8 mouse cellular contexts compared by ENCODE assay signal in the genomic region with DNA sequence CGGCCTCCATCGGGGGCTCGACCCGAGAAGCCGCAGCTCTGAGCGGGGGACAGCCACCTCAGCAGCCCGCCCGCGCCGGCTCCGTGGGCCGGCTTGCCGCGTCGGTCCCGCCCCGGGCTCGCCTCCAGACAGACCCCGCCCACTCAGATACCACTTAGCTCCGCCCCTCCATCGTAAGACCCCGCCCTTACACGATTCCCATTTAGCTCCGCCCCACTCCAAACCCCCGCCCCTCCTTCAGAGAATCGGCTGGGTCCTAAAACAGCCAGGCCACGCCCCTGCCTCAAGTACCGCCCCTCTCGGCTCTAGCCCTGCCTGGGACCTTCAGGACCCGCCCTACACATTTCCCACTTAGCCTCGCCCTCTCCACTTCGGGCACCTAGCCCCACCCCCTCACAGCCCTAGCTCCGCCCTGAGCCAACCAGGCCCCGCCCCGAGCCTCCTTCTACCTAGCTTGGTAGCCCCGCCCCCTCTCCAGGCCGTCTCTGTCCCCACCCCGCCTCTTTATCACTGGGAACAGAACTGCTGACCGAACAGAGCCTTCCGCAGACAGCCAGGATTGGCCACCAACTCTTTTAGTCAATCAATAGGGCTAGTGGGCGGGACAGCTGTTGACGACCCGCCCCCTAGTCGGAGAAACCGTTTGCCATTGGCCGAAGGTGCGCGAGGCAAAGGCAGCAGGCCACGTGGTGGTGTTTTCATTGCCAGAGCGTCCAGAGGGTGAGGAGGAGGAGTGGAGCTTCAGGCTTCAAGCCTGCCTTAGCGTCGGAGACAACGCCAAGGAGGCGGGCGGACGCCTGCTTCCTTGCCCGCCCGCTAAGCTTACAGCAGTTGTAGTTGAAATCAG. TPM values are rescaled to one million over a fixed set of nuclear protein-coding genes. Genes with fewer than 3 reads are reported as not detected.
A peak's percentile ranks its signal among the peaks of the same experiment; 100 is the strongest.
DNase-seq lines count a peak whose midpoint lies in the region; ATAC-seq and TF ChIP-seq lines count a peak whose summit lies in the region.

A gene (minus strand): TSS at position 665 of the 847 bp plus-strand sequence.

- no peak for TF ChIP-seq CTCF in kidney, postnatal 0 days (IDR thresholded peaks at IDR 0.05; ENCODE audit: low read depth)

- WGBS in heart, embryonic 12.5 days = under 1% methylated on average over 58 of the region's 58 CpGs
- under 1% methylated on average over 57 of the region's 58 CpGs for WGBS in kidney, postnatal 0 days
- WGBS in liver, embryonic 11.5 days = under 1% methylated on average over 54 of the region's 58 CpGs
- under 1% methylated on average over 58 of the region's 58 CpGs for WGBS in stomach, embryonic 14.5 days

- H3K27me3 ChIP-seq in heart, embryonic 12.5 days (replicated peaks) = no peaks in the 10 kb centered on the region
- H3K27me3 ChIP-seq in kidney, postnatal 0 days (ENCODE audit: insufficient read depth, low read length) = no peaks in the 10 kb centered on the region
- no peaks in the 10 kb centered on the region for H3K27me3 ChIP-seq in liver, embryonic 11.5 days (replicated peaks; ENCODE audit: control insufficient read depth, insufficient read depth, low read length)
- no peaks in the 10 kb centered on the region for H3K27me3 ChIP-seq in stomach, embryonic 14.5 days (ENCODE audit: control insufficient read depth, insufficient read depth, low read length)

- H3K4me2 ChIP-seq in heart, embryonic 12.5 days = peak within 1 kb of the TSS; percentile 74
- peak within 1 kb of the TSS; percentile 68 for H3K4me2 ChIP-seq in kidney, postnatal 0 days (ENCODE audit: low read length)
- peak within 1 kb of the TSS; percentile 90 for H3K4me2 ChIP-seq in liver, embryonic 11.5 days
- peak within 1 kb of the TSS; percentile 72 for H3K4me2 ChIP-seq in stomach, embryonic 14.5 days (replicated peaks; ENCODE audit: low read depth, low read length)

- no peaks in the 10 kb centered on the region for H3K9me3 ChIP-seq in heart, embryonic 12.5 days (replicated peaks)
- H3K9me3 ChIP-seq in kidney, postnatal 0 days (replicated peaks; ENCODE audit: low read length) = no peaks in the 10 kb centered on the region
- H3K9me3 ChIP-seq in liver, embryonic 11.5 days (ENCODE audit: control insufficient read depth, low read length) = no peaks in the 10 kb centered on the region
- no peaks in the 10 kb centered on the region for H3K9me3 ChIP-seq in stomach, embryonic 14.5 days (ENCODE audit: control insufficient read depth, low read depth, low read length)

- DNase-seq in CD4-positive helper T cell, adult 2 months (ENCODE audit: low read depth, low spot score) = peak; percentile 94
- peak; percentile 93 for DNase-seq in brain, embryonic 18.5 days (ENCODE audit: low read depth, low spot score)
- DNase-seq in kidney, postnatal 0 days (ENCODE audit: low spot score) = peak; percentile 100
- DNase-seq in liver, embryonic 11.5 days (ENCODE audit: low spot score) = peak; percentile 99
- DNase-seq in naive thymus-derived CD4-positive, alpha-beta T cell, adult 2 months (ENCODE audit: low read depth) = peak; percentile 94

- peak within 1 kb of the TSS; percentile 83 for H3K9ac ChIP-seq in heart, embryonic 12.5 days
- H3K9ac ChIP-seq in kidney, postnatal 0 days (ENCODE audit: low read depth, low read length) = peak within 1 kb of the TSS; percentile 78
- peak within 1 kb of the TSS; percentile 87 for H3K9ac ChIP-seq in liver, embryonic 11.5 days (ENCODE audit: low read depth, low read length)
- H3K9ac ChIP-seq in stomach, embryonic 14.5 days (replicated peaks; ENCODE audit: low read depth, low read length) = peak within 1 kb of the TSS; percentile 64

- peak; percentile 76 for ATAC-seq in erythroid progenitor cell, adult 5-6 weeks (replicated peaks; ENCODE audit: low FRiP score, poor library complexity, severe bottlenecking)
- ATAC-seq in heart, embryonic 12.5 days (ENCODE audit: insufficient number of reproducible peaks, low FRiP score) = peak; percentile 97
- ATAC-seq in kidney, postnatal 0 days (replicated peaks; ENCODE audit: low FRiP score, low read depth) = peak; percentile 97
- peak; percentile 91 for ATAC-seq in liver, embryonic 11.5 days (replicated peaks; ENCODE audit: low FRiP score)
- ATAC-seq in stomach, embryonic 14.5 days (ENCODE audit: insufficient number of reproducible peaks, insufficient read depth, low FRiP score, low read depth) = peak; percentile 97

- peak within 1 kb of the TSS; percentile 87 for H3K27ac ChIP-seq in heart, embryonic 12.5 days (ENCODE audit: poor library complexity, severe bottlenecking)
- peak within 1 kb of the TSS; percentile 89 for H3K27ac ChIP-seq in kidney, postnatal 0 days
- peak within 1 kb of the TSS; percentile 94 for H3K27ac ChIP-seq in liver, embryonic 11.5 days (ENCODE audit: low read depth, low read length)
- H3K27ac ChIP-seq in stomach, embryonic 14.5 days (ENCODE audit: low read length) = peak within 1 kb of the TSS; percentile 69

- H3K36me3 ChIP-seq in heart, embryonic 12.5 days = no peaks in the 10 kb centered on the region
- no peaks in the 10 kb centered on the region for H3K36me3 ChIP-seq in kidney, postnatal 0 days (ENCODE audit: insufficient read depth, low read length)
- no peaks in the 10 kb centered on the region for H3K36me3 ChIP-seq in liver, embryonic 11.5 days (ENCODE audit: control insufficient read depth, insufficient read depth, low read length)
- H3K36me3 ChIP-seq in stomach, embryonic 14.5 days (ENCODE audit: control insufficient read depth, insufficient read depth, low read length) = no peaks in the 10 kb centered on the region

- peaks cover 24% of the 10 kb centered on the region for H3K4me1 ChIP-seq in heart, embryonic 12.5 days (replicated peaks)
- H3K4me1 ChIP-seq in kidney, postnatal 0 days (replicated peaks; ENCODE audit: insufficient read depth, low read length) = peaks cover 8% of the 10 kb centered on the region
- H3K4me1 ChIP-seq in liver, embryonic 11.5 days (replicated peaks; ENCODE audit: control insufficient read depth, insufficient read depth, low read length) = peaks cover 40% of the 10 kb centered on the region
- peaks cover 19% of the 10 kb centered on the region for H3K4me1 ChIP-seq in stomach, embryonic 14.5 days (ENCODE audit: control insufficient read depth, insufficient read depth, low read length)

- H3K4me3 ChIP-seq in heart, embryonic 12.5 days = peak within 1 kb of the TSS; percentile 75
- peak within 1 kb of the TSS; percentile 65 for H3K4me3 ChIP-seq in kidney, postnatal 0 days (replicated peaks; ENCODE audit: low read depth, low read length)
- peak within 1 kb of the TSS; percentile 83 for H3K4me3 ChIP-seq in liver, embryonic 11.5 days (ENCODE audit: low read depth, low read length)
- peak within 1 kb of the TSS; percentile 84 for H3K4me3 ChIP-seq in stomach, embryonic 14.5 days (ENCODE audit: low read depth, low read length)

RNA-seq across cellular contexts. Expression of the gene that starts here (rescaled TPM):
- 40.4 and 58.3 TPM in 2 replicates for total RNA-seq in erythroid progenitor cell, adult 5-6 weeks (2015; ENCODE audit: low replicate concordance)
- total RNA-seq in erythroid progenitor cell, adult 5-6 weeks (2017; ENCODE audit: low replicate concordance) = 20.3 and 33.6 TPM in 2 replicates
- polyA plus RNA-seq in heart, embryonic 12.5 days (2016; fragmentation: Nextera tagmentation; extraction: Ambion mirVana) = 49.9 and 51.3 TPM in 2 replicates
- polyA plus RNA-seq in kidney, postnatal 0 days (2015; fragmentation: Nextera tagmentation; extraction: Ambion mirVana) = 42.0 and 42.6 TPM in 2 replicates
- polyA plus RNA-seq in liver, embryonic 11.5 days (2014; fragmentation: Nextera tagmentation; extraction: Ambion mirVana) = 18.9 and 21.8 TPM in 2 replicates
- polyA plus RNA-seq in stomach, embryonic 14.5 days (2014; fragmentation: Nextera tagmentation; extraction: Ambion mirVana) = 21.3 and 25.0 TPM in 2 replicates

Comparison
In these comparisons a context has a peak if more than half of its experiments do, and no peak if none do; other contexts are left out.
1. Peak in every context shown above with its lines: DNase-seq, ATAC-seq, H3K4me3 ChIP-seq and H3K27ac ChIP-seq.